Mouse (Mus musculus) C2C12 (cell line): ENCODE results near the gene Themis.

Experiments used
- CEBPB ChIP-seq: IDR thresholded peaks from one replicate; pipeline ENCODE4 v1.6.1; 2011; ENCODE audit warnings: low read depth, mild to moderate bottlenecking, control low read depth, moderate library complexity
- CTCF ChIP-seq: IDR thresholded peaks from one replicate; pipeline ENCODE4 v1.5.1; 2011; ENCODE audit not compliant: control insufficient read depth, insufficient read depth, insufficient read length
- FOSL1 ChIP-seq: IDR thresholded peaks from one replicate; pipeline ENCODE4 v1.8.0; 2011; ENCODE audit warnings: mild to moderate bottlenecking, low read length; ENCODE audit not compliant: poor library complexity, insufficient read depth, severe bottlenecking
- MAX ChIP-seq: IDR thresholded peaks from one replicate; pipeline ENCODE4 v1.6.1; 2011; ENCODE audit warnings: mild to moderate bottlenecking, control low read depth
- USF1 ChIP-seq: IDR thresholded peaks from one replicate; pipeline ENCODE4 v1.6.1; 2011; ENCODE audit warnings: low read depth, mild to moderate bottlenecking, control low read depth, moderate library complexity

- TF ChIP-seq CTCF, result no peak
- TF ChIP-seq CEBPB, result no peak
- TF ChIP-seq MAX, result no peak
- TF ChIP-seq FOSL1, result no peak
- no peak for TF ChIP-seq USF1
These were observed 69.8 kb downstream of the Themis start for GRCm38 (mm10) chr10:28737953-28738352.
